Mouse (Mus musculus) Muller cell, postnatal 12 days (primary cell): ENCODE data around the gene Tuba4a.
"Not testable (repeated sequence)": the region's sequence is repeated elsewhere in the genome, so short reads cannot be mapped to it uniquely, and the experiment has no call there.

Experiments used
- DNase-seq: peaks from one replicate; pipeline ENCODE4 v3.0.0-alpha.2; 2015; ENCODE audit errors: inconsistent ontology term

Gene Tuba4a

DNA sequence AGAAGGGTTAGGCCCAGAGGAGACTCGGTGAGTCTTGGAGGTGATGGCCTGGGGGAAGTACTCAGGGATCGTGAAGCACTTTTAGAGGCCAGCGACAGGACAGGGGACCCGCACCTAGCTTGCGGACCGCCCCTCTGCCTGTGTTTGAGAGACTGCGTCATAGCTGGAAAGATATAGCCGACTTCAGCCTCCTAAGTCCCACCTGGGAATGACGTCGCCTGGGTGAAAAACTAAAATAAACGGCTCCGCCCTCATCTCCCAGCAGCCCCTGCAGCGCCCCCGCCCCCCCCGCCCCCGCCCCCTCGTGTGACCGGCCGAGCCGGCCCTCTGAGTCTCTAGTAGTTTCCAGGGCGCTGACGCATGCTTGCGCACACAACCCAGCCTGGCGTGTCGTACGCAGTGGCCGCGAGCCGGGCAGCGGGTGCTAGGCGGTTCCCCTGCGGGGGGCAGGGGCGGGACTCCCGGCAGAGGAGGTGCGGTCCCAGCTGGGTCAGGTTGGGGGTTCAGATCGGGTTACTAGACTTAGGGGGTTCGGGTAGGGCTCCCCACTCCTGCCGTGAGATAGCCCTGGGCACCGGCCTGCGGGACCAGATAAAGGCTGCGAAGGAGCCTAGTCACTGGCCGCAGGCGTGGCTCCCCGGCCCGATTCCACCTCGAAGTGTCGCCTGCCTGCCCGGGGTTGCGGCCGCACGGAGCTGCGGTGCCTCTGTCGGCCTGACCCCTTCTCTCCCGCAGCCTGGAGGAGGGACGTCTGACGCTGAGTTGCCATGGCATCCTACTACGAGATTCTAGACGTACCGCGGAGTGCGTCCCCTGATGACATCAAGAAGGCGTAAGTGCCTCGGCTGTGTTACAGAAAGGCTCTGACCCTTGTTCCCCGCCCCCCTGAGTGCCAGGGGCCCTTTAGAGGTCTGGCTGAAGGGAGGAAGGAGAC, 16.7 kb upstream of the Tuba4a start, which contains the start of gene Dnajb2:
Gene Dnajb2 (plus strand): TSS at position 290 of the 934 bp plus-strand sequence.
- peak; percentile 89 for DNase-seq

DNA sequence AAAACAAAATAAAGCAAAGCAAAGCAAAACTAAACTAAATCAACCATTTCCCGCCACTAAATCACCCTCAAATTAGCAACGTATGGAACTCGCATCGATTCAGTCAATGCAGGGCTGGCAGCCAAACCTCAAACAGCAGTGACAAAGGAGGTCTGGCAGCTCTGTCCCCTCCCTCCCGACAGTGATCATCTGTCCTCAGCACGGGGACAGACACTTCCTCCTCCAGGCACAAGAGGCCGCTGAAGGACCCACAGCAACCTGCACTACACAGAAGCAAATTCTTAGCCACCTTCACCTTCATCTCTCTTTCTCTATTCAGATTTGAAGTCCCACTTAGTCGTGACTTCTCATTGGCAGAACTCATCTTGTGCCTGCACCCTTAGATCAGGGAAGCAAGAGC, 14.9 kb upstream of the Tuba4a start:
- DNase-seq: peak; percentile 75

DNA sequence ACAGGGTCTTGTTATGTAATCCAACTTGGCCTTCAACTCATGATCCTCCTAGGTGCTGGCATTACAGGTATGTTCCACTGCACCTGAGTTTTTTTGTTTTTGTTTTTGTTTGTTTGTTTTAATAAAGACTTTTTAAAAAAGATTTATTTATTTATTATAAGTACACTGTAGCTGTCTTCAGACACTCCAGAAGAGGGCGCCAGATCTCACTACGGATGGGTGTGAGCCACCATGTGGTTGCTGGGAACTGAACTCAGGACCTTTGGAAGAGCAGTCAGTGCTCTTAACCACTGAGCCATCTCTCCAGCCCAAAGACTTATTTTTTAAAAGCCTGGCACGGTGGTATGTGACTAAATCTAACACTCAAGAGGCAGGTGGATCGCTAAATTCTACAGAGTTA, 12.8 kb upstream of the Tuba4a start:
- DNase-seq: not testable (repeated sequence)

DNA sequence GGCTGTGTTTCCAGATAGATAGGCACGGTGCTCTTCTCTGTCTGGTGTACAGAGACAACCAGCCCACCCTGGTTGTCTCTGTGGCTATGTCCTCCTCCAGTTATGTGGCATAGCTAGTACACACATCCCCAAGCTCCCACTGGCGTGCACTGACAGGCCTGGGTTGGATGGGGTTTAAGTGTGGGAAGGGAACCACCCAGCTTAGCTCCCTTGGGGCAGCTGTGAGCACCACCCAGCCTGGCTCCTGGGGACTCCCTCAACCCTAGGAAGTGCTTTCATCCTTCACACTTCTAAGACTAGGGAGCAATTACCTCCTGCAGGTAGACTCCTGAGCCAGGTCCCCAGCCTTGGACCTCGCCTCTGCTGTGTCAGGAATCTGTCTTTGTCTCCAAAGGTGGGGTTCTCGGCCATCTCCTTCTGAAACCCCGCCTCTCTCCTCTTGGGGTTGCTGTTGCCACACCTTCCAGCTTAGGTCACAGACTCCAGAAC, 12.0 kb upstream of the Tuba4a start, which contains the start of gene A630095N17Rik:
Gene A630095N17Rik (minus strand): TSS at position 439 of the 489 bp plus-strand sequence.
- DNase-seq: no peak

DNA sequence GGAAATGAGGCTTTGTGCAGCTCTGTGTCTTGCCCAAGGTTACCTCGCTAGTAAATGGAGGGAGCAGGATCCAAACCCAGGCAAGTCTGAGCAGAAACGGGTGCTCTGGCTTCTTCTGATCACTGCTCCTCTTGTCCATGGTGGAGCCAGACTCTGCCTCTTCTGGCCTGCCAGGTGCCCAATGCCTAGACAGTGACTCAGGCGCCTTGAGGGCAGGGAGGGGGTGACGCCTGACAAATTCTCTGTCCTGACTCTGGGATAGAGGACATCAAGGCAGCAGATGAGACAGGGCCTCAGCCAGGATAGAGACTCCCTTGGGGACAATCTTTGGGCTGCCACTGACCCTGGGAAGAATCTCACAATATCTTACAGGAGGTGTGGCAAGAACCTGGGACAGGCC, 11.6 kb upstream of the Tuba4a start:
- DNase-seq: peak; percentile 42

DNA sequence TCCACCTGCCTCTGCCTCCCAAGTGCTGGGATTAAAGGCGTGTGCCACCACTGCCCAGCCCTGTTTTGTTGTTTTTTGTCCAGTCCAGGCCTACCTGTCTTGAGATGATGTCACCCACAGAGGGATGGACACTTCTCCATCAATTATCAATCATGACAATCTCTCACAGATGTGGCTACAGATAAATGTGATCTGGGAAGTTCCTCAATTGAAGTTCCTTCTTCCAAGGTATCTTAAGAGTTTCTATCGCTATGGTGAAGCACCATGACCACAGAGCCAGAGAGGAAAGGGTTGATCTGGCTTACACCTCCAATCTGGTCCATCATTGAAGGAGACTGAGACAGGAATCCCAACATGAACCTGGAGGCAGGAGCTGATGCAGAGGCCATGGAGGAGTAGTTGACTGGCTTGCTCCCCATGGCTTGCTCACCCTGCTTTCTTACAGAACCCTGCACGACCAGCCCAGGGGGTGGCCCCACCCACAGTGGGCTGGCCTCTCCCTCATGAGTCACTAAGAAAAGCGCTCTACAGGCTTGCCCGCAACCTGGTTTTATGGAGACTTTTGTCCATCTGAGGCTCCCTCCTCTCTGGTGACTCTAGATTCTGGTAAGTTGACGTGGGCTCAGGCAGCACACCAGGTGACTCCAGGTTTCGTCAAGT, 10.8 kb upstream of the Tuba4a start:
- no peak for DNase-seq

DNA sequence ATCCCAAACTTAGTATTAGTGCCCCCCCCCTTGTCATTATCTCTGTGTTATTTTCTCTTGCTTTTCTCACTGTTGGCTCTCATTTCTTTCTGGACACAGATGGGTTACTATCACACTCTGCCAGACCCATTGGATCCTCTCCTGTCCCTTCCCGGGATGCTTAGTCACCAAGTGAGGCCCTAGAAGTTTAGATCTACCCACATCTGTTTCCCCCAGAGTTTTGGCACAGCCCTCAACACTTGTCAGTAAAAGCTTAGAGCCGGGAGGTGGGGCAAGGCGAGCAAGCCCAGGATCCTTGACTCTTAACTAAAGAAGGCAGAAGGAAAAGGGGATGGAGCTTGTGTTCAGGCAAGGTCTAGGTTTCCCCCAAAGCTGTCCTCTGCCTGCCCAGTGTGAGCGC, 9.5 kb upstream of the Tuba4a start:
- no peak for DNase-seq

DNA sequence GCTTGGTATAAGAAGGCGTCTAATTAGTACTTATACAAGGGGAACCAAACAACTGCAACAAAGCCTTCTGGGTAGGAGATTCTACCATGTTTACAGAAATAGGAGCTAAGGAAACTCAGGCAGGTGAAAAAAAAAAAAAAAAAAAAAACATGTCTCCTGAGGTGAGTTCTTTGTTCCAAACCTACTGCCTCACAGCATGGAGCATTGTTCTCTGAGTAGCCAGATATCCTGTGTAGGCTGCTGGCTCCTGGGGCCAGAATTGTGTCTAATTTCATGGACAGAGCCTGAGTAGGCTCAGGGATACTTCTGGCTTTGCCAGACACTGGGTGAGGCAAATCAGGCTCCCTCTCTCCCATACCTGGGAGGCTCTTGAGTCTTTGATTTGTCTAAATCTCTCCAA, 8.0 kb upstream of the Tuba4a start:
- no peak for DNase-seq

DNA sequence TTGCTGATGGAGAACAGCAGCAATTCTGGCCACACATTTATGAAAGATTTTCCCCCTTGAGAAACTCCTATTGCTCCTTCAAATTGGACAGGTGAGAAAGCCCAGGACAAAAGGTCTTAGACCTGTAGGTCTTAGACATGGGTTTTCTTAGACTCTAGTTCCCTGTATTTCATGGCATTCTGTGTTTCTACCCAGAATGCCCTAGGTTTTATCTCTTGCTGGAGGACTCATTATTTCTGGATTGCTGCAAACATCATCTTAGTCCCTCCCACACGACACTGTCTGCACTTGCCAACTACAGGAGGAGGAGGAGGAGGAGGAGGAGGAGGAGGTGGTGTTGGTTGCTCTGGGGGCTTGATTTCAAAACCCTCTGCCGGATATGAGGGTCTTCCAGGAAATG, 6.5 kb upstream of the Tuba4a start:
- no peak for DNase-seq

DNA sequence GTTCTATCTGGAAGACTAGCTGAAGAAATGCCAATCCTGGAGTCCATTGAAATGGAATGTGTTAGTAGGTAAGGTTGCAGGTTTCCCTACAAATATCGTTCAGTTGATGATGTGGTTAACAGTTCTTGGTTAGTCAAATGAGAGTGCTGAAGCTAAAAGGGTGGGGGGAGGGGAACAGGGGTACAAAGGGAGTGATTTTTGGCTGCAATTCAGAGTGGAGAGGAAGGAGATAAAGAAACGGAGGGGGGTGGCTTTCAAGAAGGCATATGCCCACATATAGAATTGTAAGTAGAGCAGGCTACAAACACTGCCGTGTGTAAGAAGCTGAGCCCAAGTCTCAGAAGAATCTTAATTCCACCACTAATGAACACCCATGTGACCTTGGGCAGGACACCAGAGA, 5.8 kb upstream of the Tuba4a start:
- no peak for DNase-seq

DNA sequence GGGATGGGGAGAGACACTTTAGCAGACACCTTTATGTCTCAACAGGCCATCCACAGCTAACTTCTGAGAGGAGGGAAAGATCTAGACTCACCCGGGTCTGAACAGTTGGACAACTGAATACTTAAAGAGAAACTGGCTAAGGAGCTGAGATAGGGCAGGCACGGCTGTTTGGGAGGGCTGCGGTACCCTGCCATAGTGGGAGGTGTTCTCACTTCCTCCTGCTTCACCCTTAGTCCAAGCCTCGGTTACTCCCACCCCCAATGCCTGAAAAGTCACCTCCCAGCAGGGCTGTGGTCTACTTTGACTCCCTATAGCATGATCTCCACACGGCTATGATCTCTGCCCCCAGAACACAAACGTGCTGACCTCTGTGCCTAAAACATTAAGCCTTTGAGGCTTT, 3.9 kb upstream of the Tuba4a start:
- DNase-seq: no peak

DNA sequence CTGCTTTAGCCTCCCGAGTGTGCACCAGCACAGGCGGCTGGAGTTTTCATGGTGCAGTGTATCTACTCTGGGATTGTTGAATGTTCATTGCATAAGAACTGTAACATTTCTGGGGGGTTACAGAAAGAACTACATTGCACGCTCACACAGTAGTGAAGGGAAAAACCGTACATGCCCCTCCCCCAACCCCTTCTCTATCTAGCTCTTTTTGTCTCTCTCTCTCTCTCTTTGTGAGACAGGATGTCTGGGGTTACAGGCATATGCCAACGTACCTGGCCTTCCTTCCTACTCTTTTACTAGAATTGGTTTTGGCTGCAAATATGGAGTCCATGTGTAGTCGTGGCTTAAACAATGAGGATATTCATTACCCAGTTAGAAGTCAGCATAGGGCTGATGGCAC, 3.3 kb upstream of the Tuba4a start:
- DNase-seq: no peak

DNA sequence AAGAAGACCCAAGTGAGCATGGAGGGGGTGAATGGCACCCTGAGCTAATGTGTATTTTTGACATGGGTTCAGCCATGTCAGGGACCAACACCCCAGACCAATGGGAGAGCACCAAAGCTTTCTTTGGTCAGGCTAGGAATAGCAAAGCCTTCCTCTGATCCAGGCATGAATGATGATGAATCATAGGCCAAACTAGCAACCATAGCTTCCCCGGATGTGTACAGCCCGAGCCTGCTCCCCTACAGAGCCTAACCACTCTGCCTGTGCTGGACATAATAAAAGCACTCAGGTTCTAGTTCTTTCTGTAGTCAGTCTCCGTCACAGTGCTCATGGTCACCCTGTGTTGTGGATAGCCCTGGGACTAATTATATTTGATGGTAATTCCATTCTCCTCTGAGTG, 1.9 kb upstream of the Tuba4a start:
- DNase-seq: no peak

DNA sequence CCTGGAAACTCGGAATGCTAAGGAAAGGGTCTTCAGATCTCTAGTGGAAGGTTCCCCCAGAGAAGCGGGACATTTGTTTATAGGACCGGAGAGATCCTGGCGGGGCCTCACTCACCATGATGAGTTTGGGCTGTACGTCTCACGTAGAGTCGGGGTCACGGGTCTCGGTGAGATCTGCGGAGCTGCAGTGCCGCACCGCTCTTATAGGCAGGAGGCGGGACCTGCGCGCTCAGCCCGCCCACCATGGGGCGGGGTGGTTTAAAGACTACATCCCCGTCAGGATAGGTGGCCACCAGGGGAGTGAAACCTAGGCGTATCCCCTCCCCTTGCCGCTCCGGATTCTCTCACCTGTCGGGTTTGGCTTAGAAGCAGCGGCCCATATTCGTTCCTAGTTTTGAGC, 587 bp downstream of the Tuba4a start:
- peak; percentile 80 for DNase-seq

DNA sequence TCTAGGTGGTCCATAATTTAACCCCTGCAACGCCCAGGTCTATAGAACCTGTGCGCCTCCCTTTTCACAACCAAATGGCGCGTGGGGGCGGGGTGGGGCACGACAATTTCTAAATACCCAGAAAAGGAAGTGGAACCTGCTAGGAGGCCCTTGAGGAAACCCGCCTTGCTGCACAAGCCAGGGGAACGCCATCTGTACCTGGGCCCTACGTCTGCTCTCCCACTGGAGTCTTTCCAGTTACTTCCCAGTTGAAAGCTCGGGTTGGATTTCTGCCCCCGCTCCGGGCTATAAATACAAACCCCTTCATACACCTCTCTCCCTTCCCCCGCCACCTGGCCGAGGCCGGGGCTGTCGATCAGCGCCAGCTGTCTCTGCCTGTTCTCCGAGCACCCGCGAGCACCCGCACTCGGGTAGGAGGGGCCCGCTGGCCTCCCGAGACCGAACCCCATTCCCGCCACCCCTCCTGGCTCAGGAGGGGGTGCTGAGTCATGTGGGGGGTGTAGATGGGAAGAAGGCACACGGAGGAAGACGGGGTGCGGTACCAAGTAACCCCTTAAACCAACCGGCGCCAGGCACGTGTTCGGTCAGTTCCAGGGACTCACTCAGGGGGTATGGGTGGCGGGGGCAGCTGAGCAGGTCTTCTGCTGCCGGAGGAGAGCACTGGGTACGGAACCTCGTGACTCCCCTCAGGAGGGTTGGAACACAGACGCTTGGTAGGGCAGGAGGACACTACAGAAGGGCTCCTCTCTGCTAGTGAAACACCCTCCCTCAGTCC, 1.3 kb downstream of the Tuba4a start:
- DNase-seq: no peak

DNA sequence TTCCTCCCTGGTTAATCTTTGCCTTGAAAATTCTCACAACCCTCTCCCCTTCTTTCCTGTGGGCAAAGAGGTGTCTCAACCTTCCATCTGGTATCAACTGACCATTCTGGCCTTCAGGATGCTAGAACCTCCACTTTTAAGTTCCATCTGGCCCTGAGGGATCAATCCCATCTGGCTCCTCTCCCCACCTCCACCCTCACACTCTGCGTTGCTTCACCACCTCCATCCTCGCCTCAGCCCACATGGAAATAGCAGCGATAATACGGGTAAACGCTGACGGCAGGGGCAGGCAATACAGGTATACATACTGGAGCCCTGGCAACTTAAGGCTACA, 1.8 kb downstream of the Tuba4a start:
- DNase-seq: no peak

DNA sequence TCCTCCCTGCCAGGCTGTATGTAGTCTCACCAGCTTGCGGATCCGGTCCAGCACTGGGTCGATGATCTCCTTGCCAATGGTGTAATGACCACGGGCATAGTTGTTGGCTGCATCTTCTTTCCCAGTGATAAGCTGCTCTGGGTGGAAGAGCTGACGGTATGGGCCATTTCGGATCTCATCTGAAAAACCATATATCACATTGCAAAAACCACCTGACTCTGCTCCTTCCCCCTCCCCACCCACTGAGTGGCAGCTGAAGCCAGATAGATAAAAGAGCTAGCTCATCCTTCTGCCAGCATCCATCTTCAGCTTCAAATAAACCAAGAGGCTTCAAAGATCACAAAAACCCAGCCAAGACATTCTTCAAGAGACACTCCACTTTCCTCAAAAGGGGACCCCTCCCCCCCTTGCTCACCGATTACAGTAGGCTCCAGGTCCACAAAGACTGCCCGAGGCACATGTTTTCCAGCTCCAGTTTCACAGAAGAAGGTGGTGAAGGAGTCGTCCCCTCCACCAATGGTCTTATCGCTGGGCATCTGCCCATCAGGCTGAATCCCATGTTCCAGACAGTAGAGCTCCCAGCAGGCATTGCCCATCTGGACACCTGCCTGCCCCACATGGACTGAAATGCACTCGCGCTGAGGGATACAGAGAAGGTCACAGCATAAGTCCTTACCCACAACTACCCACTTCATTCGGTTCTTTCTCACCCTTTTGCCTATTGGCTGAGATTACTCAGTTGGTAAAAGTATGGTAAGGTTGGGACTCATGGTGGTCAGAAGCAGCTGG, 2.7 kb downstream of the Tuba4a start:
- DNase-seq: no peak

DNA sequence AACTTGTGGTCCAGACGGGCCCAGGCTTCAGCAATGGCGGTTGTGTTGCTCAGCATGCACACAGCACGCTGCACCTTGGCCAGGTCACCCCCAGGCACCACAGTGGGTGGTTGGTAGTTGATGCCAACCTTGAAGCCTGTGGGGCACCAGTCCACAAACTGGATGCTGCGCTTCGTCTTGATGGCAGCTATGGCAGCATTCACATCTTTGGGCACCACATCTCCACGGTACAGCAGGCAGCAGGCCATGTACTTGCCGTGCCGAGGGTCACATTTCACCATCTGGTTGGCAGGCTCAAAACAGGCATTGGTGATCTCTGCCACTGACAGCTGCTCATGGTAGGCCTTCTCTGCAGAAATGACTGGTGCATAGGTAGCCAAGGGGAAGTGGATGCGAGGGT, 3.9 kb downstream of the Tuba4a start:
- no peak for DNase-seq

DNA sequence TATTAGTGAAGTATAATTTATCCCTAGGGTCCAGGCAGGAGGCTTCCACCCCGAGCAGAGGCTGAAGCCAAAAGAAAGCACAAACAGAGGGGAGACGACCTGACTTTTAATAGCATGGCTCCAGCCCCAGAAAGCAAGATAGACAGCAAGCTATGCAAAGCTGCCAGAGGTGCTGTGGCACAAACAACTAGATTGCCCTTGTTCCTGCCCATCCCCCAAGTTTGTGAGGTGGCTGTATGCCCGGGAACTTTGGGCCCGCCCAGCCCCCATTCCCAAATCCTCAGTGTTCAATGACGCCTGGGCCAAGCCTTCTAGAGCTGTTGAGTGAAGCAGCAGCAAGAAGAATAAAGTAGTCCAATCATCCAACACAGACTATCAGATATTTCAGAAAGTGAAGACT, 4.8 kb downstream of the Tuba4a start:
- no peak for DNase-seq

DNA sequence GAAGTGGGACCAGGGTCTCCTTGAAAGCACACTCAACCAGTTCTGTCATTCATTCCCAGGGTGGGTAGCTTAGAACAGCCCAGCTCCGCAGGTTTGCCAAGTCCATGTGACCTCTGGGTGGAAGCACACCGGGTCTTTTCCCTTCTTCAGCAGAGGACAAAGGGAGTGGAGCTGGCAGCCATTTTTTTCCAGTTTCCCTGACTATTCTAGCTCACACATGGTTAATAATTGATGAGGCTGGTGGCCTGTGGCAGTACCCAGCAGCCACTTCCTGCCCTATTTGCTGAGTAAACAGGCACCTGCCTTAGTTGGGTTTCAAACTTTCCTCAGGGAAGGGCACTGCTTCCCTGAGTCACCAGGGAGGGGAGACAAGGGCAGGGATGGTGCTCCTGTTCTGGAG, 5.2 kb downstream of the Tuba4a start:
- DNase-seq: no peak

DNA sequence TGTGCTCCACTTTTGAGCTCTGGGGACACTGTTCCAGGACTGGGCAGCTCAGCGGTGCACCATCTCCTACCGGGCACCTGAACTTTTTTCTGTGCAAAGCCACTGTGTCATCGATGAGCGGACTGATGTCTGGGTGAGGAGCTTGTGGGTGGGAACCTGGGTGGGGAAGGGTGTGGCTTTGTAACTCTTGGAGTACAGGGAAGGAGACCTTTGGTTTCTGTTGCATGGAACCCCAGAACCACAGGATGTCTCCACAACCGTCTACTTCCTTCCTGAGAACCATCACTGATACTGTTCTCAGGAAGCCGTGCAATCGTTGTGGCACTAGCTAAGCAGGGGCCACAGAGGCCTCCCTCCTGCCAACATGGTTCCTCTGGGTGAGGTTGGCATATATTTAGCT, 6.6 kb downstream of the Tuba4a start:
- no peak for DNase-seq
